Mouse (Mus musculus) adrenal gland, postnatal 4 days (tissue): ENCODE measurements at regions not wholly inside any gene's neighbourhood (a gene's known extent, or its start where the extent isn't known, plus 50 kb on each side); places are given as distances from the start of the nearest gene placed in this dataset.

Experiments used
- DNase-seq, 2 experiments: peaks; one replicate each; pipeline ENCODE4 v3.0.0; 2021 to 2022; ENCODE audit warnings: low spot score in 2 of 2, mixed read lengths in 2 of 2

GRCm38 (mm10) chr3:157842872-157843271, 82.0 kb downstream of the Cth start:
- no peak for DNase-seq

- no peak for DNase-seq
These were observed 83.6 kb downstream of the Cth start for GRCm38 (mm10) chr3:157841164-157841719.

GRCm38 (mm10) chr3:157804307-157804706, 120.6 kb downstream of the Cth start:
- no peak for DNase-seq

DNA sequence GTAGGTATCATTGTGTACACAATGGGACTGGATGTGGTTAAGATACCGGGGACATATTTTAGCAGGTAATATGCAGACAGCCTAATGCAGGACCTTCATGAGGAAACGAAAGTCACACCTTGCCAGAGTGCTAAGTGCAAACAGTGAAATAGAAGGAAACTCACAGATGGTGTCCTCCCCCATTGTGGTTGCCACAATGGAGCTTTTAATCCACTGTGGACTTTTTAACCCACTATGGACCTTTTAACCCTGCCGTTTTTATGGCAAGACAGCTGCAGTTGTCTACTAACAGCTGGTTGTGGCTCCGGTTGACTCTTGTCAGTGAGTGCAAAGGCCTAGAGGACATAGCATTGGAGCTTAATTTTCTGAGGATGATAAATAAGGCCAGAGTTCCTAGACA, 121.5 kb downstream of the Cth start:
- no peak for DNase-seq

- DNase-seq = no peak
These were observed 137.2 kb downstream of the Cth start for GRCm38 (mm10) chr3:157787559-157788256.

- DNase-seq = no peak
These were observed 143.8 kb downstream of the Cth start for GRCm38 (mm10) chr3:157781071-157781470.

GRCm38 (mm10) chr3:157777779-157778178, 147.1 kb downstream of the Cth start:
- DNase-seq = no peak

- no peak for DNase-seq
These were observed 161.2 kb downstream of the Cth start for GRCm38 (mm10) chr3:157763487-157764199.

DNA sequence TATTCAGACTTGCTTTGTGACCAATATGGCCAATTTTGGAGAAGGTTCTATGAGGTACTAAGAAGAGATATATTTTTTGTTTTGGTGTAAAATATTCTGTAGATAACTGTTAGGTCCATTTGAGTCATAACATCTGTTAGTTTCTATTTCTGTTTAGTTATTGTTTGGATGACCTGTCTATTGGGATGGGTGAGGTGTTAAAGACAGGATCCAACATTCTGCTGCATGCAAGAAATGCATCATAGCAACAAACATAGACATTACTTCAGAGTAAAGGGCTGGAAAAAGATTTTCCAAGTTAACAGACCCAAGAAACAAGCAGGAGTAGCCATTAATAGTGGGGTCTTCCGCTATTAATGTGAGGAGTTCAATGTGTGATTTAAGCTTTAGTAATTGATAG, 165.0 kb downstream of the Cth start:
- no peak for DNase-seq

DNA sequence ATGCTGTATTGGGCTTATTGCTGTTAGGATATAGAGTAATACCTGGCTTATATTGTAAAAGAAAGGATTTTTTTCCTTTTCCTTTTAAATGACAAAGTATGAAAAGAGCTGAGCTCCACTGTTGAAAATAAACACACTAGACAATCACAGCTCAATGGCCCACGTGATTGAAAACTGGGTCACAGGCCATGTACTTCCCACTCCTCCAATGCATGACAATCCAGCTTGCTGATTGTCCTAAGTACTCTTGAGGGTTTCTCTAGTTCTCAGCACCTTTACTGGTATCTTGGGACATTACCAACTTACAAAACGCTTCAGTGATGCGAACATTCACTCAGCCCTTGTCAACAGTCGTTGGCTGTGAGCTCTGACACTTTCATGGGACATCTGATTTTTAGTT, 170.1 kb downstream of the Cth start:
- DNase-seq = no peak

DNA sequence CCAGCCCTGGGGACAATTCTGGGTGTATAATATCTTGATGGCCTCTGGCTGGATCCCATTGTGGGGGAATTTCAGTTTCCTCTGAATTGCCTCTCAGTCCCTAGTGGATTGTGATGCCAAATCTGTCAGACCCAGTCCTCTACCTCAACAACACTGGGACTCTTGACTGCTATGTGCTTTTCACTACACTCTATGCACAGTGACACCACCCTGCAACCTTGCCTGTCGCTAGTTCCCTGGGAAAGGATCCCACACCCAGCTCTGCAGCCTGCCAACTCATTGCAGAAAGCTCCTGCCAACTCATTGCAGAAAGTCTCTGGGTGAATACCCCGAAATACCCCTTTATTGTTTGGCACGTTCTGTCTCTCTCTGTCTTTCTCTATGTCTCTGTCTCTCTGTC, 174.6 kb downstream of the Cth start:
- DNase-seq = no peak

DNA sequence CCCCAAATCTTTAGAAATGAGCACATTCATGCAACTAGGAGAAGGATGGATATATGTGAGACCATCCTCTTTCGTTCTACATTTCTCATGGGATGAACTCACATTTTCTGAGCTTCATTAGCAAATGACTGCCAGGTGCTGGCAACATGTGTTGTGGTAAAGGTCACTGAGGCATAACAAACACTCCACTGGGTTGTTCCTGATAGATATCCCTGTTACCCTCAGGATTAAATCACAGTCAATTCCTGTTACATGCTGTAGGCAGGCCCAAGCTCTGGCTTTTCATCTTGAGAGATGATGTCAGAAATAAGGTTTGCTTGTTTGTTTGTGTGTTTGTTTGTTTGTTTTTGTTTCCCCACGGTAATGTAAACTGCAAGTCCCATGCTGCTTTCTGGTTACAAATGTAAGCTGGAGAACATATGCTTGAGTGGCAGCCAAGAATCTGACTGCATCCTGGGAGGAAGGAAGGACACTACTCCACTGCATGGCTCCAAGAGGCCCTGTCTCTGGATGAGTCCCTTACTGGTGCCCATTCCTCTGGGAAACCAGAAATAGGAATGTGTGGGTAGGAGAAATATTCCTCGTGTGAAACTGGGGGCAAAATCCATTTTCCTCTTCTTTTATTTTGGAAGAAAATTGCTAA, 176.4 kb downstream of the Cth start:
- no peak for DNase-seq

DNA sequence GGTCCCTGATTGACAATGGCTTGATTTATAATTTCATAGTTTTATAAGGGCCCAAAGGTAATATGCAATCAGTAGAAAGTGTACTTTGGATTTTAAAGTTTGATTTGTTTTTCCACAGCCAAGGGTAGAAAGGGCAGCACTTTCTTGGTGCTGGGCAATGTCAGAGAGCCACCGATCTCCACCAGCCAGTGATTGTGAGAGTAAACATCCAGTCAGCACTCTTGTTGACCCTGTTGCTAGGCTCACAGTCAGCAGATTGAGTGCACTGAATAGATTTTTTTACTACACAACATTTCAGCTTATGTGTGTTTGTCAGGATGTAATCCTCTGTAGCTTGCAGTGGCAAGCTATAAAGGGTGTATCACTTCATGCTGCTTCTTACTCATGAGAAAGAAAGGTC, 176.3 kb downstream of the Ptger3 start:
- DNase-seq = no peak

GRCm38 (mm10) chr3:157739628-157740294, 173.1 kb downstream of the Ptger3 start:
- DNase-seq = no peak

GRCm38 (mm10) chr3:157732136-157732940, 165.6 kb downstream of the Ptger3 start:
- DNase-seq = no peak

- DNase-seq = no peak
These were observed 163.1 kb downstream of the Ptger3 start for GRCm38 (mm10) chr3:157729711-157730367.

- DNase-seq = no peak
These were observed 157.8 kb downstream of the Ptger3 start for GRCm38 (mm10) chr3:157724542-157724941.

DNA sequence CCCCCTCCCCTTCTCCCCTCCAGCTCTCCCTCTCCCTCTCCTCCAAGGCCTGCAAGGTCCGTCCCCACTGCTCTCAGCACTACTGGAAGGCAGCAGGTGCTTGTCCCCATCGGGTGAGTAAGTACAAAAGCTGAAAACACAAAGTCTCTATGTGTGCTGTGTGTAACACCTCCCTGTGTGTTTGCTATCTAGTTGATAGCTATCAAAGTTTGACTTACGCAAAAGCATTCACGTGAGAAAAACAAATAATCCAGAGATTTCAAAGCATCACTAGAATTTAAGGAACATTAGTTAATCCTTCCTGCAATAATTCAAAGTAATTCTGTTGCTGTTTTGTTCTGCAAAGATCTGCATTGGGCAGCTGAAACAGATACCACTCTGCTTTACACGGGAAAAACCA, 156.5 kb downstream of the Ptger3 start:
- no peak for DNase-seq

DNA sequence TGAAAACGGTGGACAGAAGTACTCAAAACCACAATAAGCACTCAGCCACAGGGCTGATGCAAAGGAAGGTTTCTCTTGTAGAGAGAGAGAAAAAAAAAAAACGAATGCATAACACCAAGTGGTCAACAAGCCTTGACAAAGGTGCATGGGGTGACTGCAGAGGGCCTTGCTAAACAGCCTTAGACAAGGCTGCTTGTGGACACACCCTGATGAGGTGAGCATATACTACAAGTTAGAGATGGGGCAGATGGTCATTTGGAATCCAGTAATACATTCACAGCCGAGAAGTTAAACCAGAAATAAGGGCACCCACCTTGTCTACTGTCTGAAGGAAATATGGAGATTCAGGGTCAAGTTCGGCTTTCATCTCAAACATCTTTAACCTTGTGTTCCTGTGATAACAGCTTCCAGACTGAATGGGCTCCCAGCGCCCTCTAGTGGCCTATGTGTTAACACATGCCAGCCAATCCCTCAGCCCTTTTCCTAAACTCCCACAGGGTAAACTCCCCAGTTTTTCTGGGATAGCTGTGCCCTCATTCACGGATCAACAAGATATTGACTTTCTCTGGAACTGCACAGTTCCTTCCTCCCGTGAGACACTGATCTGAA, 150.7 kb downstream of the Ptger3 start:
- peak; percentile 28 to 49 for DNase-seq

GRCm38 (mm10) chr3:157714023-157714422, 147.3 kb downstream of the Ptger3 start:
- DNase-seq = no peak
